In genomic region chr13:55635146-55635571, GRCm38 (mm10) we compare ENCODE assay signal across 7 mouse cellular contexts. TPM values are rescaled to one million over a fixed set of nuclear protein-coding genes. Genes with fewer than 3 reads are reported as not detected.
A peak's percentile ranks its signal among the peaks of the same experiment; 100 is the strongest.
DNase-seq lines count a peak whose midpoint lies in the region; ATAC-seq and TF ChIP-seq lines count a peak whose summit lies in the region.

No protein-coding gene starts in this region.

- H3K27ac ChIP-seq in lung, embryonic 16.5 days (ENCODE audit: low read length), result no peak overlapping the region
- no peak overlapping the region for H3K27ac ChIP-seq in embryonic fibroblast, embryonic 13.5 days (ENCODE audit: insufficient read depth, low read length)
- H3K27ac ChIP-seq in limb, embryonic 10.5 days, result peak overlapping the region; percentile 90
- peak overlapping the region; percentile 76 for H3K27ac ChIP-seq in neural tube, embryonic 15.5 days (replicated peaks)

- peak overlapping the region; percentile 95 for H3K9ac ChIP-seq in lung, embryonic 16.5 days (ENCODE audit: low read length)
- peak overlapping the region; percentile 91 for H3K9ac ChIP-seq in neural tube, embryonic 15.5 days (replicated peaks)

- H3K9me3 ChIP-seq in lung, embryonic 16.5 days (ENCODE audit: control insufficient read depth, low read length), result no peaks in the 10 kb centered on the region
- no peaks in the 10 kb centered on the region for H3K9me3 ChIP-seq in limb, embryonic 10.5 days (replicated peaks)
- H3K9me3 ChIP-seq in neural tube, embryonic 15.5 days (replicated peaks), result no peaks in the 10 kb centered on the region

- H3K27me3 ChIP-seq in lung, embryonic 16.5 days (ENCODE audit: control insufficient read depth, insufficient read depth, low read depth, low read length), result no peaks in the 10 kb centered on the region
- no peaks in the 10 kb centered on the region for H3K27me3 ChIP-seq in limb, embryonic 10.5 days (ENCODE audit: low read depth, poor library complexity, severe bottlenecking)
- H3K27me3 ChIP-seq in neural tube, embryonic 15.5 days (replicated peaks), result no peaks in the 10 kb centered on the region

- H3K4me3 ChIP-seq in lung, embryonic 16.5 days (ENCODE audit: low read length), result peak overlapping the region; percentile 100
- H3K4me3 ChIP-seq in embryonic fibroblast, embryonic 13.5 days (ENCODE audit: insufficient read depth, low read length), result peak overlapping the region; percentile 59
- H3K4me3 ChIP-seq in limb, embryonic 10.5 days, result peak overlapping the region; percentile 100
- peak overlapping the region; percentile 98 for H3K4me3 ChIP-seq in neural tube, embryonic 15.5 days (replicated peaks)

- no peak for TF ChIP-seq POLR2A in embryonic fibroblast, embryonic 13.5 days (IDR thresholded peaks at IDR 0.05; ENCODE audit: low read depth, low read length)

- H3K4me2 ChIP-seq in lung, embryonic 16.5 days (ENCODE audit: low read depth, low read length), result peak overlapping the region; percentile 86
- H3K4me2 ChIP-seq in neural tube, embryonic 15.5 days, result peak overlapping the region; percentile 80

- under 1% methylated on average over 38 of the region's 40 CpGs for whole genome bisulfite sequencing in lung, embryonic 16.5 days
- 1% methylated on average over 40 of the region's 40 CpGs for WGBS in limb, embryonic 10.5 days
- under 1% methylated on average over 37 of the region's 40 CpGs for WGBS in neural tube, embryonic 15.5 days

- peak; percentile 56 for ATAC-seq in lung, embryonic 16.5 days (ENCODE audit: low read depth)
- ATAC-seq in neural tube, embryonic 15.5 days (ENCODE audit: low FRiP score), result peak; percentile 65

- DNase-seq in lung, postnatal 36 days, result no peak
- no peak for DNase-seq in limb, embryonic 10.5 days (ENCODE audit: low spot score)
- DNase-seq in spleen, adult 12 weeks (ENCODE audit: low spot score), result no peak
- DNase-seq in frontal cortex, postnatal 14 days (ENCODE audit: low spot score in 2 of 2), result no peak

- H3K4me1 ChIP-seq in lung, embryonic 16.5 days (replicated peaks; ENCODE audit: control insufficient read depth, insufficient read depth, low read length), result peaks cover 13% of the 10 kb centered on the region
- peaks cover 3% of the 10 kb centered on the region; the same call in 1 of the 2 replicates for H3K4me1 ChIP-seq in embryonic fibroblast, embryonic 13.5 days (ENCODE audit: control insufficient read depth, insufficient read depth, low read length)
- peaks cover 20% of the 10 kb centered on the region for H3K4me1 ChIP-seq in limb, embryonic 10.5 days
- peaks cover 19% of the 10 kb centered on the region for H3K4me1 ChIP-seq in neural tube, embryonic 15.5 days

- TF ChIP-seq CTCF in embryonic fibroblast, embryonic 13.5 days (IDR thresholded peaks at IDR 0.05; ENCODE audit: borderline replicate concordance, insufficient read depth, low read length), result no peak

- H3K36me3 ChIP-seq in lung, embryonic 16.5 days (ENCODE audit: control insufficient read depth, insufficient read depth, low read length), result peaks cover 28% of the 10 kb centered on the region
- peaks cover 72% of the 10 kb centered on the region for H3K36me3 ChIP-seq in limb, embryonic 10.5 days
- peaks cover 56% of the 10 kb centered on the region for H3K36me3 ChIP-seq in neural tube, embryonic 15.5 days

RNA-seq across cellular contexts. Expression of gene Ddx46, which starts 0.3 kb away (rescaled TPM):
- polyA plus RNA-seq in lung, embryonic 16.5 days (2015; fragmentation: Nextera tagmentation; extraction: Ambion mirVana), result 28.5 and 33.9 TPM in 2 replicates
- polyA plus RNA-seq in embryonic fibroblast, embryonic 13.5 days (2011; ENCODE audit: insufficient read length, low read depth, missing spikeins), result 46.6 and 52.8 TPM in 2 replicates
- polyA plus RNA-seq in limb, embryonic 10.5 days (2016; fragmentation: Nextera tagmentation; extraction: Ambion mirVana), result 41.5 and 45.6 TPM in 2 replicates
- polyA plus RNA-seq in neural tube, embryonic 15.5 days (2015; fragmentation: Nextera tagmentation; extraction: Ambion mirVana), result 22.0 and 25.5 TPM in 2 replicates

RNA-seq across cellular contexts. Expression of gene Caml, which starts 12.4 kb away (rescaled TPM):
- polyA plus RNA-seq in lung, embryonic 16.5 days (2015; fragmentation: Nextera tagmentation; extraction: Ambion mirVana), result 57.7 and 58.2 TPM in 2 replicates
- polyA plus RNA-seq in embryonic fibroblast, embryonic 13.5 days (2011; ENCODE audit: insufficient read length, low read depth, missing spikeins), result 47.1 and 50.0 TPM in 2 replicates
- polyA plus RNA-seq in limb, embryonic 10.5 days (2016; fragmentation: Nextera tagmentation; extraction: Ambion mirVana), result 48.1 and 53.3 TPM in 2 replicates
- 102 and 117 TPM in 2 replicates for polyA plus RNA-seq in neural tube, embryonic 15.5 days (2015; fragmentation: Nextera tagmentation; extraction: Ambion mirVana)

RNA-seq across cellular contexts. Expression of gene B4galt7, which starts 35.5 kb away (rescaled TPM):
- polyA plus RNA-seq in lung, embryonic 16.5 days (2015; fragmentation: Nextera tagmentation; extraction: Ambion mirVana), result 22.8 and 25.0 TPM in 2 replicates
- 16.4 and 18.7 TPM in 2 replicates for polyA plus RNA-seq in embryonic fibroblast, embryonic 13.5 days (2011; ENCODE audit: insufficient read length, low read depth, missing spikeins)
- polyA plus RNA-seq in limb, embryonic 10.5 days (2016; fragmentation: Nextera tagmentation; extraction: Ambion mirVana), result 30.9 and 31.6 TPM in 2 replicates
- 45.5 and 48.3 TPM in 2 replicates for polyA plus RNA-seq in neural tube, embryonic 15.5 days (2015; fragmentation: Nextera tagmentation; extraction: Ambion mirVana)

RNA-seq across cellular contexts. Expression of gene B230219D22Rik, which starts 57.8 kb away (rescaled TPM):
- polyA plus RNA-seq in lung, embryonic 16.5 days (2015; fragmentation: Nextera tagmentation; extraction: Ambion mirVana), result 60.2 and 61.1 TPM in 2 replicates
- 91.3 and 96.3 TPM in 2 replicates for polyA plus RNA-seq in embryonic fibroblast, embryonic 13.5 days (2011; ENCODE audit: insufficient read length, low read depth, missing spikeins)
- 55.5 and 65.2 TPM in 2 replicates for polyA plus RNA-seq in limb, embryonic 10.5 days (2016; fragmentation: Nextera tagmentation; extraction: Ambion mirVana)
- polyA plus RNA-seq in neural tube, embryonic 15.5 days (2015; fragmentation: Nextera tagmentation; extraction: Ambion mirVana), result 71.9 and 73.0 TPM in 2 replicates

Comparison
In these comparisons a context has a peak if more than half of its experiments do, and no peak if none do; other contexts are left out.
1. H3K27ac ChIP-seq: peak in limb, embryonic 10.5 days (single experiment) and neural tube, embryonic 15.5 days (single experiment); none in lung, embryonic 16.5 days (single experiment) and embryonic fibroblast, embryonic 13.5 days (single experiment).
2. Peak in every context shown above with its lines, with median percentiles within 50 percentile points of each other: H3K4me3 ChIP-seq.